Mouse (Mus musculus) limb, embryonic 10.5 days (tissue): ENCODE measurements at regions not wholly inside any gene's neighbourhood (a gene's known extent, or its start where the extent isn't known, plus 50 kb on each side); places are given as distances from the start of the nearest gene placed in this dataset.
A peak's percentile ranks its signal among the peaks of the same experiment; 100 is the strongest.

ENCODE experiments used
- DNase-seq: peaks from one replicate; pipeline ENCODE4 v3.0.0-alpha.2; 2017; ENCODE audit warnings: low spot score
- H3K27ac ChIP-seq: fragments of 300-500 bp; sonication (generic); 2 replicates; pipeline ENCODE4 v1.5.1; 2016; ENCODE audit warnings: mild to moderate bottlenecking
- H3K27me3 ChIP-seq: fragments of 300-500 bp; sonication (generic); 2 replicates; pipeline ENCODE4 v1.6.1; 2016; ENCODE audit warnings: low read depth, mild to moderate bottlenecking; ENCODE audit not compliant: poor library complexity, severe bottlenecking
- H3K36me3 ChIP-seq: fragments of 300-500 bp; sonication (generic); 2 replicates; pipeline ENCODE4 v1.6.1; 2016; ENCODE audit warnings: mild to moderate bottlenecking, moderate library complexity
- H3K4me1 ChIP-seq: fragments of 300-500 bp; sonication (generic); 2 replicates; pipeline ENCODE4 v1.6.1; 2016
- H3K4me3 ChIP-seq: fragments of 300-500 bp; sonication (generic); 2 replicates; pipeline ENCODE4 v1.5.1; 2016; ENCODE audit warnings: mild to moderate bottlenecking, moderate library complexity
- H3K9me3 ChIP-seq: fragments of 300-500 bp; sonication (generic); replicated peaks from 2 replicates; pipeline ENCODE4 v1.6.1; 2016; ENCODE audit warnings: mild to moderate bottlenecking
- WGBS: fragments of 180-500 bp; shearing (Covaris S2); methylation state at CpG from one replicate; pipeline ENCODE4 v1.1.7; 2016; 5-methylcytosine and 5-hydroxymethylcytosine counted together

DNA sequence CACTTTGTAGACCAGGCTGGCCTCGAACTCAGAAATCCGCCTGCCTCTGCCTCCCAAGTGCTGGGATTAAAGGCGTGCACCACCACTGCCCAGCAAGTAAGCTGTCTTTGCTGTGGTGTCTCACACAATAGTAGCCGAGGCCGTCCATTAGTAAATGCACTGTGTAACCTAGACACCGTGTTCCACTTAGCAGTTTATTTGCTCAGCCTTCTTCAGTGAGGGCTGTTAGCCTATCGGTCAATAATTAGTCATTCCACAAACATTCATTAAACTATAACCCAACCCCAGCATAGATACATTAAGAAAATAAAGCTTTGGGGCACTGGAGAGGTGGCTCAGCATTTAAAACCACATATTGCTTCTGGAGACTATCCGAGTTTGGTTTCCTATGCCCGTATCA, 102.0 kb downstream of the Rplp1 start:
- no peak overlapping the region for H3K27ac ChIP-seq
- no peak overlapping the region for H3K4me3 ChIP-seq
- peaks cover 25% of the 10 kb centered on the region for H3K4me1 ChIP-seq
- H3K27me3 ChIP-seq, result no peaks in the 10 kb centered on the region; the same call in 1 of the 2 replicates
- H3K9me3 ChIP-seq, result no peaks in the 10 kb centered on the region
- 95% methylated on average over 9 of the region's 9 CpGs for WGBS
- DNase-seq, result no peak
- H3K36me3 ChIP-seq, result no peaks in the 10 kb centered on the region

DNA sequence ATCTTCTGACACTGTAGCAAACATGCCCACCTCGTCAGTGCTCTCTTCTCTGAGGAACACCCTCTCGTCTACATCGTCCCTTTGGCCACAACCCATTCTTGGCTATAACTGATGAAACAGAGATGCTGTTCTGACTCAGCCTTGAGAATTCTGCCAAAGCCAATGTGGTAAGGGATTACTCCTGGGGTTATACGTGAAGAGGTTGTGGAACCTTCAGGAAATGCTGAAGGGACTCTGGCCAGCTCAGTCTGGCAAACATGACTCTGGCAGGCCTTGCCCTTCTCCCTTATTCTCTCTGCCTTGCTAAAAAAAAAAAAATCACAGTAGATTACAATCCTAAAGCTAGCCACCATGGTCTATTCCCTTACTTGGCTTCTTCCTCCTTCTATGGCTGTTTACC, 103.9 kb downstream of the Rplp1 start:
- DNase-seq, result no peak
- 89% methylated on average over 4 of the region's 4 CpGs for WGBS

DNA sequence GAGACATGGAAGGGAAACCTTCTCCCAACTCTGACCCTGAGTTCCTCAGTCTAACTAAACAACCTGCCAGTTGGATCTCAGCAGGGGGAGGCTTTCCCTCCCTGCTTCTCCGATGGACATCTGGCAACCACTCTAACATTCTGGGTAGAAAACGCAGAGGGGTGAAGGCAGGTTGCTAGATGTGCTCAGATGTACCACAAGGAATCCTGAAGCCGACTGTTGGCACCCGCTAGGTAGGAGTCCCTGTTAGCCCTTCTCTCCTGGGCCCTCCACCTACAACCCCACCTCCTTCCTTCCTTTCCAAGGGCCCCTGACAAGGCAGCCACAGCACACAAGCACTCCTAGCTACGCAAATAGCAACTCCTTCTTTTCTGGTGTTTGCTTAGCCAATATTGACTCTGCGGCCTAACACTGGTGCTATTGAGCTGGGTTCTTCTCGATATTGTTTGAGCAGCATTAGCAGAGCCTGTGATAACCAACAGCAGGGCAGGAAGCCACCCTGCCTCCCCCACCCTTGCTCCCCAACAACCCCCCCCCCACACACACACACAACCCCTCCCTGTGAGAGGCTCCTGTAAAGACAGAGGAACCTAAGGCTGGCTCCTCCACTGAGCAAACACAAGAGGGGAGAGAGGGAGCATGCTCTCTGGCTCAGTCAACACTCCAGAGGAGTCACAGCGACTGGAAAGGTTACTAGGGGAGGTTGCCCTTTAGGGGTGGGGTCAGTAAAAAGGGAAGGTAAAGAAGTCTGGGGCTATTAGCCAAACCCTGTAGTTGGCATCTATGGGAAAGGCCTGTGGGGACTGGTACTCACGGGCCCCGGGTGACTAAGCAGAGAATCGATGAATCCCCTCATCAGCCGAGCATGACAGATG, 105.8 kb downstream of the Rplp1 start:
- 83% methylated on average over 12 of the region's 12 CpGs for WGBS
- no peaks in the 10 kb centered on the region for H3K36me3 ChIP-seq
- H3K4me1 ChIP-seq, result 0 out of 2 replicates have a peak, but pooled peaks cover under 1% of the 10 kb centered on the region
- H3K27me3 ChIP-seq, result no peaks in the 10 kb centered on the region
- H3K9me3 ChIP-seq, result no peaks in the 10 kb centered on the region
- no peak for DNase-seq
- H3K27ac ChIP-seq, result no peak overlapping the region
- H3K4me3 ChIP-seq, result no peak overlapping the region

More for the DNA sequence above, 103.9 kb downstream of the Rplp1 start:
- Histone ChIP-seq H3K4me3 (no peak overlapping the region), H3K4me1 (peaks cover 10% of the 10 kb centered on the region), H3K36me3 (no peaks in the 10 kb centered on the region), H3K27me3 (no peaks in the 10 kb centered on the region), H3K27ac (no peak overlapping the region), H3K9me3 (no peaks in the 10 kb centered on the region)

DNA sequence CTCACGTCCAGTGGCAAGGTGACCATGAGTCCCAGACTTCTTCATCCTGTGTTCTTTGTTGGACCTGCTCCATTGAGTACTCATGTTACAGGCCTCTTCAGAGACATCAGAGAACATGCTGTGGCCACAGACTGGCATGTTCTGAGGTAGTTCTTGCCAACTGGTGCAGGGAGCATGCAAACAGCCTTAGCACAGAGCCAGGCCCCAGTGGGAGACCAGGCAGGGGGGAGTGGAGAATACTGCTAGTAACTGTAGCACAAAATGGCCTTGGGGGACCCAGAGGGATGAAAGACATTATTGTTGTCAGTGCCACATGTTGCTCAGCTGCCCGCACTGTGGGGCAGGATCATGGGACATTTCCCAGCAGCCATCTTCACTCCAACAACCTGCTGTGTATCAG, 108.4 kb downstream of the Rplp1 start:
- no peak overlapping the region for H3K4me3 ChIP-seq
- 90% methylated on average over 2 of the region's 2 CpGs for WGBS
- DNase-seq, result no peak
- no peaks in the 10 kb centered on the region for H3K9me3 ChIP-seq
- peaks cover 7% of the 10 kb centered on the region for H3K4me1 ChIP-seq
- no peaks in the 10 kb centered on the region for H3K36me3 ChIP-seq
- no peak overlapping the region for H3K27ac ChIP-seq
- 0 out of 2 replicates have a peak, but pooled peaks cover 6% of the 10 kb centered on the region for H3K27me3 ChIP-seq

DNA sequence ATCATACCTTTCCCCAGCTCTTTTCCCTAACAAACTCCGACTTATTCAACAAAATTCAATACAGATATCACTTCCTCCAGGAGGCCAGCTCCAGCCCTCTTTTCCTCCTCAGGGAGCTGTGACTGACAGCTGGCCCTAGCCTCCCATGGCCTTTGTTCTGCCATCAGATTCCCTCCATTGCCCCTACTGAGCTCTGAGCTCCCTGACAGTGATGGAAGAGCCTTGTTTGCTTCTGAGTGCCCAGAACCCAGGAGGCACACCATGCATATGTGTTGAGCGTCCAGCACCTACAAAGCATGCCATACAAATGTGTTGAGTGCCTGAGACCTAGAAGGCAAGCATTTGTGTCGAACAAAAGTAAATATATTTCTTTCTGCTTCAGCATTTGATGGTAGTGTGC, 110.8 kb downstream of the Rplp1 start:
- Histone ChIP-seq H3K4me1 (peaks cover 7% of the 10 kb centered on the region), H3K27ac (no peak overlapping the region), H3K9me3 (no peaks in the 10 kb centered on the region), H3K4me3 (no peak overlapping the region), H3K27me3 (0 out of 2 replicates have a peak, but pooled peaks cover 6% of the 10 kb centered on the region), H3K36me3 (no peaks in the 10 kb centered on the region)
- no peak for DNase-seq
- 61% methylated on average over 3 of the region's 3 CpGs for WGBS

DNA sequence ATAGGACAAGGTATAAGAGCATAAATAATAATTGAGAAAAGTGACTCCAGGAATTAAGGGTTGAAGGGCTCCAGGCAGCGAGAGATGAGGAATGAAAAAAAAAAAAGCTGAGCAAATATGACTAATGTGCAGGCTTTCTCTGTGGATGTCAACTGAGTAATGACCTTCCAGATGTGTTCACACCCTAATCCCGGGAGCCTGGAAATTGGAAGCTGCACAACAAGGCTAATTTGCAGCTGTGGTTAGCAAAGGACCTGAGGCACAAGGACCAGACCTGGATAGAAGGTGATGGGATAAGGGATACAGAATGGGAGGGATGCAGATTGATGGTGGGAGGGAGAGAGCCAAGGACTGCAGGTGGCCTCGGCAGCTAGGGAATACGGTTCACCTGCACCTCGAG, 111.6 kb downstream of the Rplp1 start:
- H3K4me3 ChIP-seq, result no peak overlapping the region
- H3K36me3 ChIP-seq, result no peaks in the 10 kb centered on the region
- peaks cover 6% of the 10 kb centered on the region; the same call in 1 of the 2 replicates for H3K27me3 ChIP-seq
- H3K27ac ChIP-seq, result peak overlapping the region; percentile 2; the same call in 1 of the 2 replicates
- no peak for DNase-seq
- H3K9me3 ChIP-seq, result no peaks in the 10 kb centered on the region
- 68% methylated on average over 5 of the region's 5 CpGs for WGBS
- peaks cover 7% of the 10 kb centered on the region for H3K4me1 ChIP-seq

DNA sequence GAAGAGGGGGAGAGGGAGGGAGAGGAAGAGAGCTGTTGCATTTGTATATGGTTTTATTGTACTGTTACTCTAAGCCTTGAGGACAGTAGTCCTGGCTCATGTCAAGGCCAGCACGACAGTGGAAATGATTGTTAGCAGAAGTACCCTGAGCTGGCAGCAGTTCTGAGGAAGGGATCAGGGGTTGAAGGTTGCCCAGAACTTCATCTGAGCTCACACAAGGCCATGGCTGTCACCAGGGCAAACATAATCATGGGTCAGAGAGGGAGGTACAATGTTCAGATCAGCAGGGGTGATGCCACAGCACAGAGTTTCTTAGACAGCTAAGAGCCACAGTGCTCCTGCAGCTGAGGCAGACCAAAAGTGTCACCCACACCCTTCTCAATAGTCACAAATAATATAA, 114.8 kb downstream of the Rplp1 start:
- peaks cover 7% of the 10 kb centered on the region for H3K4me1 ChIP-seq
- DNase-seq, result no peak
- H3K27me3 ChIP-seq, result peaks cover 6% of the 10 kb centered on the region; the same call in 1 of the 2 replicates
- no peaks in the 10 kb centered on the region for H3K9me3 ChIP-seq
- no peaks in the 10 kb centered on the region for H3K36me3 ChIP-seq
- WGBS, result 68% methylated on average over 1 of the region's 1 CpGs
- no peak overlapping the region for H3K4me3 ChIP-seq
- H3K27ac ChIP-seq, result no peak overlapping the region

DNA sequence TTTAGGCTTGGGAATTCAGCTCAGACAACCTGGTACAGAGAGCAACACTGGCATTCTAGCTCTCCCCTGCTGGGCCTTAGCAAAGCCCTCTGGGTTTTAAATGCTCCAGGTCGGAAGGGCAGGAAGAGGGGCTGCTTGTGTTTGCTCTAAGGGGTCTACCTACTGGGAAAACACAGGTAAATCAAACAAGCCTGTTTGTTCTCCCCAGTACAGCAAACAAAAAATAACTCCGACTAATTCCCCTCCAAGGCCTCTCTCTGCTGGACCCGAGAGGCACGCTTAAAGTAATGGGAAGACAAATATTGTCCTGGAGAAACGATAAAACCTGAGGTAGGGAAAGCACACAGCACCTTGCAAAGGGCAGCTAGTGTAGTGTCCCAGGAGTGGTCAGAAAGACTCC, 118.4 kb downstream of the Rplp1 start:
- WGBS, result 88% methylated on average over 5 of the region's 5 CpGs
- peaks cover 4% of the 10 kb centered on the region for H3K4me1 ChIP-seq
- H3K4me3 ChIP-seq, result no peak overlapping the region

DNA sequence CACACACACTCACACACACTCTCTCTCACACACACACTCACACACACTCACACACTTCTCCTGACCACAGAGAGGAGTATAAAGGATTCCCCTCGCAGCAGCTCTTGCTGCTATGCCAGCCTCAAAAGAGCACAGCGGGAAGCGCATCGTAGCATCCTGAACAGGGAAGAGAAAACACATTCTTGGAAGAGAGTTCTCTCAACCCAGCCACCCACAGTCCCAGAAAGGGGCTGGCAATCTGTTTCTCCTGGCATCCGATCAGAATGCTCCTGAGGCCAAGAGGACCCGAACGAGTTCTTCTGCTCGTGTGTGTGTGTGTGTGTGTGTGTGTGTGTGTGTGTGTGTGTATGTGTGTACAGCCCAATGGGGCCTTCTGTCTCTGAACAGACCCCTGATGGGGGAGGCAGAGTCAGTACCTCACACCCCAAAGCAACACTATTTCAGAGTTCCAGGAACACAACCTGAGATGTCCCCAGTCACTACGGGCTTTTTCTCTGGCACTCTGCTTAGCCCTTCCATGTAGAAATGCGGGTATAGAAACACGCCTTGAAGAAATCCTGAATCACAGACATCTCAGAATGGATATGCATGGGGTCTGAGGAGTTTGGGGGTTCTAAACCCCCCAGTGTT, 122.8 kb downstream of the Rplp1 start:
- Histone ChIP-seq H3K27me3 (no peaks in the 10 kb centered on the region), H3K9me3 (0 out of 2 replicates have a peak, but pooled peaks cover 1% of the 10 kb centered on the region), H3K4me3 (no peak overlapping the region), H3K36me3 (no peaks in the 10 kb centered on the region), H3K4me1 (peaks cover 16% of the 10 kb centered on the region), H3K27ac (no peak overlapping the region)
- no peak for DNase-seq
- WGBS, result 84% methylated on average over 11 of the region's 11 CpGs

More for the DNA sequence above, 118.4 kb downstream of the Rplp1 start:
- Histone ChIP-seq H3K36me3 (no peaks in the 10 kb centered on the region), H3K27me3 (no peaks in the 10 kb centered on the region; the same call in 1 of the 2 replicates), H3K9me3 (0 out of 2 replicates have a peak, but pooled peaks cover 1% of the 10 kb centered on the region), H3K27ac (no peak overlapping the region)
- no peak for DNase-seq

DNA sequence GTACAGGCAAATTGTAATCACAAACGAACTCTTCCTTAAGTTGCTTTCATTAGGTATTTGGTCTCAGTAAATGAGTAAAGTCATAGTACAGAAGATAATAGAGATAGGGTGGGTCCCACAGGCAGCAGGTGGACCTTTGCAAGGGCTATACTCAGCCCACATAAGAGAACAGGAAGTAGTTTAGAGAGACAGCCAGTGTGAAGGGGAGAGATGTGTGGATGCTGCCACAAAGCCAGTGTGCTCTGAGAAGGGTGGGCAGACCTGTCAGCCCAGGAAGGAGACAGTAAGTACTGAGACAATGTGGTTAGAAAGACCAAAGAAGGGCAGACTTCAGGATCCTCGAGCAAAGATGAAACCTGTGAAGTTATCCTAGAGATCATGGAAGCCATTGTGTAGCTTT, 123.5 kb downstream of the Rplp1 start:
- Histone ChIP-seq H3K27me3 (no peaks in the 10 kb centered on the region), H3K4me1 (peaks cover 16% of the 10 kb centered on the region), H3K4me3 (no peak overlapping the region), H3K9me3 (0 out of 2 replicates have a peak, but pooled peaks cover 1% of the 10 kb centered on the region), H3K36me3 (no peaks in the 10 kb centered on the region), H3K27ac (no peak overlapping the region)
- 86% methylated on average over 2 of the region's 2 CpGs for WGBS
- DNase-seq, result no peak

DNA sequence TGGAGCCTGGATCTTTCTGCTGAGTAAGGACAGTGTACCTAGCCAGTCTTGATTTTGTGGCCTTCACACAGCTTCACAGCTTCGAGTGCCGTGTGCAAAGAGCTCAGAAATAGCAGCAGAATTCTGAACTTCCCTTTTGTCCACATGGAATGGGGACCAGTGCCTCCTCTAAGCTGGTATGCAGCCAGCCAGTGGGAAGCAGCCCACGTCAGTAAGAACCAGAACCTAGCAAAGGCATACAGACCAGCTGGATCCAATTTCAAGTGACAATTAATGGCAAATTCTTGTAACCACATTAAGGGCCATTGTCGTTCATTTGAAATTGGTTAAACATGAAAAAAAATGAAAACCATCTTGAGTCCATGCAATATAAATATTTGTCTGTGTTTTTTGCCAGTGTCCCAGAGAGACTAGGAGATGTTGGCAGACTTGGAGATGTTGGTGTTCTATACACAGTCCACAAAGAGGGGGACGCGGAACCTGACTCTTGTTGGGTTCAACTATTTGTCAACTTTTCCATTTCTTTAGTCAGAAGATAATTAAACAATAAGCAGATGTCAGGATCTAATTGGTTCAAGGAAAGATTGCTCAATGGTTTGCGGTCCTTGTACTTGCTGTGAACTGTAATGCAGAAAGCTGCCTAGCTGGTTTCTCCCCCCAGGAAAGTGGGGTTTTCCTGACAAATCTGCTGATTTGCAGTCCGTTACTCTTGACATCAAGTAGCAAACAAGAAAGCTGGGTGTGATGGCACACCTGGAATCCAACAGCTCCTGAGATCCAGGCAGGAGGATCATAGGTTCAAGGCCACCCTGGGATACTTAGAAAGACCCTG, 125.1 kb downstream of the Rplp1 start:
- Histone ChIP-seq H3K27ac (0 out of 2 replicates have a peak overlapping the region, but pooled peaks have one; percentile 25), H3K4me3 (no peak overlapping the region), H3K27me3 (no peaks in the 10 kb centered on the region), H3K4me1 (peaks cover 16% of the 10 kb centered on the region), H3K9me3 (0 out of 2 replicates have a peak, but pooled peaks cover 1% of the 10 kb centered on the region), H3K36me3 (no peaks in the 10 kb centered on the region)
- DNase-seq, result no peak
- 66% methylated on average over 8 of the region's 8 CpGs for WGBS

DNA sequence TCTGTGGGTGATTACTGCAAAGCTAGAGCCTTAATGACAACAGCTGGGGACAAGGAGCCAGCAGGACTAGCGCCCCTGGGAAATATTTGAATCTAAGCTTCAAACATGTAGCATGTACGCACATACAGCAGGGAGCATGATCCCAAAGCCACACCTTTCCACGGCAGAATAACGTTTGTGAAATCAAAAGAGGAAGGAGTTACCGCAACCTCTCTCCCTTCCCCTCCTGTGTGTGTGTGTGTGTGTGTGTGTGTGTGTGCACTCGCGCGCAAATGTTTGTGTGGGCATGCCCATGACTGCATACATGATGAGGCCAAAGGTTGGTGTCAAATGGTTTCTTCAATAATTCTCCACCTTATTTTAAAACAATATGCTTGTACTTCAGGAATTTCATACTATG, 132.9 kb downstream of the Rplp1 start:
- 86% methylated on average over 8 of the region's 8 CpGs for whole genome bisulfite sequencing
- Histone ChIP-seq H3K4me3 (no peak overlapping the region), H3K4me1 (no peaks in the 10 kb centered on the region), H3K9me3 (no peaks in the 10 kb centered on the region), H3K27me3 (no peaks in the 10 kb centered on the region), H3K36me3 (no peaks in the 10 kb centered on the region), H3K27ac (no peak overlapping the region)
- DNase-seq, result no peak
